Mouse (Mus musculus) G1E (cell line): ENCODE data around the gene Zfp42. TPM values are rescaled to one million over a fixed set of nuclear protein-coding genes. Genes with fewer than 3 reads are reported as not detected.

Experiments
- ATAC-seq: 2 replicates; pipeline ENCODE4 v1.8.0; 2016; ENCODE audit warnings: mild to moderate bottlenecking; ENCODE audit not compliant: insufficient number of reproducible peaks, poor library complexity, low FRiP score, severe bottlenecking; ENCODE audit errors: extremely low read depth
- DNase-seq: peaks from one replicate; pipeline ENCODE4 v3.0.0; 2012; ENCODE audit warnings: low spot score
- H3K27me3 ChIP-seq: 2 replicates; pipeline ENCODE4 v1.6.1; 2012; ENCODE audit warnings: mild to moderate bottlenecking, low read length, inconsistent platforms; ENCODE audit not compliant: insufficient read depth
- H3K36me3 ChIP-seq: replicated peaks from 2 replicates; pipeline ENCODE3; 2012; ENCODE audit warnings: mild to moderate bottlenecking, inconsistent platforms
- H3K4me1 ChIP-seq: 2 replicates; pipeline ENCODE4 v1.6.1; 2012; ENCODE audit warnings: low read depth, low read length, inconsistent platforms, mixed read lengths; ENCODE audit not compliant: insufficient read depth
- H3K4me3 ChIP-seq: 2 replicates; pipeline ENCODE4 v1.5.1; 2012; ENCODE audit warnings: low read depth, mild to moderate bottlenecking, inconsistent platforms, low read length, moderate library complexity, mixed read lengths
- H3K9me3 ChIP-seq: replicated peaks from 2 replicates; pipeline ENCODE4 v1.6.1; 2012; ENCODE audit warnings: inconsistent platforms
- CTCF ChIP-seq: IDR thresholded peaks from 2 replicates; pipeline ENCODE4 v1.5.1; 2012; ENCODE audit warnings: low read depth, low read length, inconsistent platforms, mixed read lengths
- GATA1 ChIP-seq: IDR thresholded peaks from 2 replicates; pipeline ENCODE4 v1.6.1; 2012; ENCODE audit warnings: borderline replicate concordance, low read length, inconsistent platforms, mixed read lengths
- GATA2 ChIP-seq: IDR thresholded peaks from 2 replicates; pipeline ENCODE4 v1.6.1; 2012; ENCODE audit warnings: low read depth, low read length, inconsistent platforms, borderline replicate concordance
- POLR2AphosphoS5 ChIP-seq: IDR thresholded peaks from 2 replicates; pipeline ENCODE4 v1.6.1; 2012; ENCODE audit warnings: low read depth, low read length, inconsistent platforms; ENCODE audit not compliant: insufficient replicate concordance
- TAL1 ChIP-seq: conservative IDR thresholded peaks from 2 replicates; pipeline ENCODE4 v1.6.1; 2012; ENCODE audit warnings: low read depth, low read length, inconsistent platforms, mixed read lengths
- polyA plus RNA-seq: library from polyadenylated mRNA; stranded (reverse); fragments of >175 nt; gene quantifications from 2 replicates; pipeline ENCODE4 v1.2.3, GENCODE M21; 2012
- total RNA-seq, 2 experiments: library from RNA; stranded (forward) in 1 of 2; stranded (reverse) in 1 of 2; fragments of 200-1000 nt in 1 of 2; fragments of >200 nt in 1 of 2; fragmentation: Nextera tagmentation in 1 of 2; gene quantifications; 2 replicates each; pipeline ENCODE4 v1.2.3; 2014 to 2017

The Zfp42 gene
- total and polyA plus RNA-seq, 3 experiments = not detected

DNA sequence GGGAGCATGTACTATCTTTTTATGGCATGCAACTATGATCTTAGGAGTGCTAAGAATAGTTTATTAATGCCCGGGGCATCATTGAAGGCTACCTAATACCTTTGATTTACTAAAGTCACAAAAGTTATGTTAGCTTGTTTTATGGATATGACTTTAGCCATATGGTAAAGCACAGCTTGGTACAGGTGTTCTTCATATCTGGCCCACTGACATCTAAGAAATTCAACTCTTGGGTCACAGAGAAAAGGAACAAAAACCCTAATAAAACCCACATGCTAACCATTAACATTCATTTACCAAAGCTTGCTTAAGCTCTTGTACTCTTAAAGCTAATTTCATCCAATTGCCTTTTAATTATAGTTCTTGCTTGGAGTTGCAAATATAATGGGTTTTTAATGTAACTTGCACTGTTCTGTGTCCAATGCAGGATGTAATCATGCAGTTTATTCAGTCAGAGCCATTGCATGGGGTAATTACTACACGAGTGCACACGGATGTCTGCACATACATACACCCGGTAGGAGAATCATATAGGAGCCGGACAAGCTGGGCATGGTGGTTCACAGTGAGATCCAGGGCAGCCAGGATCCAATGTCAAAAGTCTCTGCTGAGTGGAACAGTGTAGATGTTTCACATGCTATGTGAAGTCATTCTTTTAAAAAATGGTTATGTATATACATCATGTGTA, 16.2 kb downstream of the Zfp42 start:
- Histone ChIP-seq H3K4me3 (no peak overlapping the region), H3K4me1 (no peaks in the 10 kb centered on the region), H3K9me3 (peaks cover 3% of the 10 kb centered on the region), H3K36me3 (no peaks in the 10 kb centered on the region), H3K27me3 (no peaks in the 10 kb centered on the region)
- DNase-seq (no peak), ATAC-seq (no peak)
- TF ChIP-seq POLR2AphosphoS5 (no peak), TAL1 (no peak), GATA2 (no peak), GATA1 (no peak), CTCF (no peak)

GRCm38 (mm10) chr8:43289781-43290180, 17.0 kb downstream of the Zfp42 start:
- Histone ChIP-seq H3K4me1 (no peaks in the 10 kb centered on the region), H3K9me3 (peaks cover 3% of the 10 kb centered on the region; the same call in 1 of the 2 replicates), H3K4me3 (no peak overlapping the region), H3K27me3 (no peaks in the 10 kb centered on the region), H3K36me3 (no peaks in the 10 kb centered on the region)
- ATAC-seq (no peak), DNase-seq (no peak)
- TF ChIP-seq GATA1 (no peak), CTCF (no peak), POLR2AphosphoS5 (no peak), TAL1 (no peak), GATA2 (no peak)

GRCm38 (mm10) chr8:43288840-43289239, 17.9 kb downstream of the Zfp42 start:
- peaks cover 3% of the 10 kb centered on the region; the same call in 1 of the 2 replicates for H3K9me3 ChIP-seq
- H3K4me1 ChIP-seq = no peaks in the 10 kb centered on the region
- H3K4me3 ChIP-seq = no peak overlapping the region
- no peak for TF ChIP-seq TAL1
- TF ChIP-seq POLR2AphosphoS5 = no peak
- no peak for TF ChIP-seq GATA1
- TF ChIP-seq GATA2 = no peak
- TF ChIP-seq CTCF = no peak
- ATAC-seq (no peak), DNase-seq (no peak)
- no peaks in the 10 kb centered on the region for H3K36me3 ChIP-seq
- H3K27me3 ChIP-seq = no peaks in the 10 kb centered on the region

- no peak for ATAC-seq
- H3K9me3 ChIP-seq = peaks cover 3% of the 10 kb centered on the region; the same call in 1 of the 2 replicates
- H3K27me3 ChIP-seq = no peaks in the 10 kb centered on the region
Observed at GRCm38 (mm10) chr8:43287456-43287855, 19.3 kb downstream of the Zfp42 start.

DNA sequence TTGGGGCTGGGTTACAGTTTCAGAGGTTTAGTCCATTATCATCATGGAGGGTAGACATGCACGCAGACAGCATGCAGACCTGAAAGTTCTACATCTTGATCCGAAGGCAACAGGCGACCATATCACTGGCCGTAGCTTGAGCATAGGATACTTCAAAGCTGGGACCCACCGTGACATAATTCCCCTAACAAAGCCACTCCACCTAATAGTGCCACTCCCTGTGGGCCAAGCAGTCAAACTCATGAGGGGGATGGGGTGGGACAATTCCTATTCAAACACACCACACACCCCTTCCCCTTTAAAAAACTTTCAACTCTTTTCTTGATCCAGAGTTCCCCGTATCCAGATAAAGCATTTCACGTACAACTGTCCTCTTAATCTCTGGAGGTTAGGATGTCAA, 23.5 kb downstream of the Zfp42 start:
- Histone ChIP-seq H3K4me3 (no peak overlapping the region), H3K27me3 (no peaks in the 10 kb centered on the region)

More at GRCm38 (mm10) chr8:43287456-43287855, 19.3 kb downstream of the Zfp42 start:
- DNase-seq = no peak
- no peaks in the 10 kb centered on the region for H3K4me1 ChIP-seq
- no peaks in the 10 kb centered on the region for H3K36me3 ChIP-seq
- no peak for TF ChIP-seq TAL1
- no peak for TF ChIP-seq GATA1
- no peak for TF ChIP-seq POLR2AphosphoS5
- no peak for TF ChIP-seq GATA2
- no peak for TF ChIP-seq CTCF
- no peak overlapping the region for H3K4me3 ChIP-seq

GRCm38 (mm10) chr8:43278397-43278796, 28.4 kb downstream of the Zfp42 start:
- Histone ChIP-seq H3K4me3 (no peak overlapping the region), H3K36me3 (no peaks in the 10 kb centered on the region), H3K27me3 (no peaks in the 10 kb centered on the region), H3K9me3 (peaks cover 6% of the 10 kb centered on the region; the same call in 1 of the 2 replicates), H3K4me1 (no peaks in the 10 kb centered on the region)
- TF ChIP-seq TAL1 (no peak), CTCF (no peak), GATA2 (no peak), POLR2AphosphoS5 (no peak), GATA1 (no peak)
- DNase-seq = no peak
- no peak for ATAC-seq

More for the DNA sequence above, 23.5 kb downstream of the Zfp42 start:
- Histone ChIP-seq H3K36me3 (no peaks in the 10 kb centered on the region), H3K9me3 (peaks cover 4% of the 10 kb centered on the region; the same call in 1 of the 2 replicates), H3K4me1 (no peaks in the 10 kb centered on the region)
- DNase-seq = no peak
- ATAC-seq = no peak
- TF ChIP-seq TAL1 = no peak
- no peak for TF ChIP-seq POLR2AphosphoS5
- TF ChIP-seq CTCF = no peak
- TF ChIP-seq GATA2 = no peak
- TF ChIP-seq GATA1 = no peak
